Mouse (Mus musculus) spleen, adult 2 months (tissue): Measurements from ENCODE around the gene Dexi.

ENCODE experiments used
- CTCF ChIP-seq: fragments of 200-500 bp; IDR thresholded peaks from 2 replicates; pipeline ENCODE4 v1.5.1; 2011; ENCODE audit warnings: mild to moderate bottlenecking, inconsistent platforms; ENCODE audit not compliant: insufficient read depth, insufficient read length, insufficient replicate concordance; ENCODE audit errors: extremely low read depth
- POLR2A ChIP-seq: fragments of 200-500 bp; IDR thresholded peaks from 2 replicates; pipeline ENCODE4 v1.6.1; 2011; ENCODE audit warnings: low read depth, low read length, inconsistent platforms

- TF ChIP-seq CTCF (no peak), POLR2A (no peak)
Measured at GRCm38 (mm10) chr16:10460188-10460587, 82.7 kb downstream of the Dexi start.
